Mouse (Mus musculus) midbrain, embryonic 16.5 days (tissue): Measurements from ENCODE around the gene Sh3tc1. TPM values are rescaled to one million over a fixed set of nuclear protein-coding genes. Genes with fewer than 3 reads are reported as not detected.
A peak's percentile ranks its signal among the peaks of the same experiment; 100 is the strongest.

Experiments
- ATAC-seq: fragments of 200-750 bp; cut with Nextera tagmentation; 2 replicates; pipeline ENCODE4 v1.8.0; 2017; ENCODE audit warnings: moderate TSS enrichment
- H3K27ac ChIP-seq: fragments of 300-500 bp; sonication (generic); 2 replicates; pipeline ENCODE4 v1.5.1; 2014; ENCODE audit warnings: mild to moderate bottlenecking, low read length, mixed read lengths
- H3K27me3 ChIP-seq: fragments of 300-500 bp; sonication (generic); 2 replicates; pipeline ENCODE4 v1.6.1; 2014; ENCODE audit warnings: low read depth, low read length, mixed read lengths; ENCODE audit not compliant: control insufficient read depth, insufficient read depth
- H3K36me3 ChIP-seq: fragments of 300-500 bp; sonication (generic); 2 replicates; pipeline ENCODE4 v1.6.1; 2014; ENCODE audit warnings: mild to moderate bottlenecking, low read length, moderate library complexity, mixed read lengths; ENCODE audit not compliant: control insufficient read depth, insufficient read depth
- H3K4me1 ChIP-seq: fragments of 300-500 bp; sonication (generic); 2 replicates; pipeline ENCODE4 v1.6.1; 2014; ENCODE audit warnings: mild to moderate bottlenecking, low read length, mixed read lengths; ENCODE audit not compliant: control insufficient read depth, insufficient read depth
- H3K4me2 ChIP-seq: fragments of 300-500 bp; sonication (generic); 2 replicates; pipeline ENCODE4 v1.6.1; 2014; ENCODE audit warnings: mild to moderate bottlenecking, low read length, mixed read lengths
- H3K4me3 ChIP-seq: fragments of 300-500 bp; sonication (generic); 2 replicates; pipeline ENCODE4 v1.5.1; 2014; ENCODE audit warnings: low read depth, mild to moderate bottlenecking, low read length, moderate library complexity, mixed read lengths
- H3K9ac ChIP-seq: fragments of 300-500 bp; sonication (generic); 2 replicates; pipeline ENCODE4 v1.6.1; 2014; ENCODE audit warnings: low read depth, low read length, mixed read lengths
- H3K9me3 ChIP-seq: fragments of 300-500 bp; sonication (generic); replicated peaks from 2 replicates; pipeline ENCODE4 v1.6.1; 2014; ENCODE audit warnings: mild to moderate bottlenecking, low read length, mixed read lengths; ENCODE audit not compliant: control insufficient read depth, poor library complexity, severe bottlenecking
- WGBS: fragments of 180-500 bp; shearing (Covaris S2); extraction: QIAGEN DNeasy Blood & Tissue Kit; methylation state at CpG from one replicate; pipeline ENCODE4 v1.1.7; 2014; 5-methylcytosine and 5-hydroxymethylcytosine counted together
- polyA plus RNA-seq: library from polyadenylated mRNA; unstranded; fragments of >200 nt; fragmentation: Nextera tagmentation; extraction: Ambion mirVana; gene quantifications from 2 replicates; pipeline ENCODE4 v1.2.1, GENCODE M21; 2015

Sh3tc1 gene
- polyA plus RNA-seq, 1 experiment from 2014 or later, result 1.8 TPM

GRCm38 (mm10) chr5:35676964-35677363 lies 62.8 kb downstream of the Sh3tc1 start:
- no peaks in the 10 kb centered on the region for H3K9me3 ChIP-seq
- WGBS, result 88% methylated on average over 7 of the region's 7 CpGs
- no peak overlapping the region for H3K27ac ChIP-seq
- H3K4me3 ChIP-seq, result no peak overlapping the region
- no peak for ATAC-seq
- no peak overlapping the region for H3K9ac ChIP-seq
- H3K27me3 ChIP-seq, result peaks cover 32% of the 10 kb centered on the region
- peaks cover 2% of the 10 kb centered on the region; the same call in 1 of the 2 replicates for H3K4me1 ChIP-seq
- H3K4me2 ChIP-seq, result no peak overlapping the region
- no peaks in the 10 kb centered on the region for H3K36me3 ChIP-seq

- Histone ChIP-seq H3K27me3 (peaks cover 19% of the 10 kb centered on the region), H3K9me3 (no peaks in the 10 kb centered on the region), H3K36me3 (no peaks in the 10 kb centered on the region), H3K4me1 (peaks cover 4% of the 10 kb centered on the region; the same call in 1 of the 2 replicates), H3K9ac (no peak overlapping the region), H3K4me2 (no peak overlapping the region), H3K27ac (no peak overlapping the region), H3K4me3 (no peak overlapping the region)
- 68% methylated on average over 4 of the region's 4 CpGs for WGBS
- ATAC-seq, result no peak
Measured at GRCm38 (mm10) chr5:35674081-35674555, 65.7 kb downstream of the Sh3tc1 start.

- H3K36me3 ChIP-seq, result no peaks in the 10 kb centered on the region
- H3K4me3 ChIP-seq, result no peak overlapping the region
- no peaks in the 10 kb centered on the region for H3K9me3 ChIP-seq
- peaks cover 2% of the 10 kb centered on the region; the same call in 1 of the 2 replicates for H3K4me1 ChIP-seq
- peaks cover 9% of the 10 kb centered on the region; the same call in 1 of the 2 replicates for H3K27me3 ChIP-seq
- H3K4me2 ChIP-seq, result no peak overlapping the region
- no peak for ATAC-seq
- H3K27ac ChIP-seq, result no peak overlapping the region
- H3K9ac ChIP-seq, result no peak overlapping the region
- WGBS, result 75% methylated on average over 7 of the region's 7 CpGs
Measured at GRCm38 (mm10) chr5:35673086-35673485, 66.7 kb downstream of the Sh3tc1 start.

GRCm38 (mm10) chr5:35672581-35672980 lies 67.2 kb downstream of the Sh3tc1 start:
- Histone ChIP-seq H3K27ac (no peak overlapping the region), H3K27me3 (peaks cover 4% of the 10 kb centered on the region; the same call in 1 of the 2 replicates), H3K36me3 (no peaks in the 10 kb centered on the region), H3K9me3 (no peaks in the 10 kb centered on the region), H3K4me2 (no peak overlapping the region), H3K4me1 (peaks cover 2% of the 10 kb centered on the region; the same call in 1 of the 2 replicates), H3K4me3 (no peak overlapping the region), H3K9ac (no peak overlapping the region)
- ATAC-seq, result no peak
- WGBS, result 41% methylated on average over 1 of the region's 1 CpGs

- H3K27ac ChIP-seq, result peak overlapping the region; percentile 66; the same call in 1 of the 2 replicates
- no peak overlapping the region for H3K4me2 ChIP-seq
- 69% methylated on average over 9 of the region's 9 CpGs for WGBS
- H3K4me3 ChIP-seq, result no peak overlapping the region
- no peaks in the 10 kb centered on the region for H3K9me3 ChIP-seq
- H3K9ac ChIP-seq, result peak overlapping the region; percentile 1; the same call in 1 of the 2 replicates
- H3K27me3 ChIP-seq, result no peaks in the 10 kb centered on the region
- no peaks in the 10 kb centered on the region for H3K36me3 ChIP-seq
- peaks cover 2% of the 10 kb centered on the region; the same call in 1 of the 2 replicates for H3K4me1 ChIP-seq
- 0 out of 2 replicates have a peak, but pooled peaks have one; percentile 52 for ATAC-seq
Measured at GRCm38 (mm10) chr5:35671474-35671891, 68.3 kb downstream of the Sh3tc1 start.

- H3K9me3 ChIP-seq, result no peaks in the 10 kb centered on the region
- H3K9ac ChIP-seq, result no peak overlapping the region
- H3K27ac ChIP-seq, result no peak overlapping the region
- no peaks in the 10 kb centered on the region for H3K27me3 ChIP-seq
- ATAC-seq, result no peak
- 57% methylated on average over 6 of the region's 6 CpGs for WGBS
- H3K36me3 ChIP-seq, result no peaks in the 10 kb centered on the region
- H3K4me2 ChIP-seq, result no peak overlapping the region
- no peak overlapping the region for H3K4me3 ChIP-seq
- peaks cover 2% of the 10 kb centered on the region; the same call in 1 of the 2 replicates for H3K4me1 ChIP-seq
Measured at GRCm38 (mm10) chr5:35670412-35670801, 69.4 kb downstream of the Sh3tc1 start.

GRCm38 (mm10) chr5:35669747-35670411 lies 69.9 kb downstream of the Sh3tc1 start:
- peaks cover 2% of the 10 kb centered on the region; the same call in 1 of the 2 replicates for H3K4me1 ChIP-seq
- WGBS, result 30% methylated on average over 11 of the region's 11 CpGs
- peak overlapping the region; percentile 14; the same call in 1 of the 2 replicates for H3K9ac ChIP-seq
- no peak overlapping the region for H3K27ac ChIP-seq
- ATAC-seq, result no peak
- no peak overlapping the region for H3K4me3 ChIP-seq
- no peak overlapping the region for H3K4me2 ChIP-seq
- no peaks in the 10 kb centered on the region for H3K36me3 ChIP-seq
- no peaks in the 10 kb centered on the region for H3K9me3 ChIP-seq
- H3K27me3 ChIP-seq, result no peaks in the 10 kb centered on the region

- Histone ChIP-seq H3K4me2 (no peak overlapping the region), H3K36me3 (no peaks in the 10 kb centered on the region), H3K4me3 (no peak overlapping the region), H3K9ac (no peak overlapping the region), H3K4me1 (peaks cover 2% of the 10 kb centered on the region; the same call in 1 of the 2 replicates), H3K9me3 (no peaks in the 10 kb centered on the region), H3K27me3 (no peaks in the 10 kb centered on the region), H3K27ac (no peak overlapping the region)
- no peak for ATAC-seq
- 91% methylated on average over 7 of the region's 7 CpGs for WGBS
Measured at GRCm38 (mm10) chr5:35666152-35666551, 73.6 kb downstream of the Sh3tc1 start.

GRCm38 (mm10) chr5:35662021-35662545 lies 77.7 kb downstream of the Sh3tc1 start:
- Histone ChIP-seq H3K27ac (no peak overlapping the region), H3K4me1 (no peaks in the 10 kb centered on the region)
- WGBS, result 87% methylated on average over 9 of the region's 9 CpGs

More at GRCm38 (mm10) chr5:35662021-35662545, 77.7 kb downstream of the Sh3tc1 start:
- Histone ChIP-seq H3K9ac (no peak overlapping the region), H3K27me3 (no peaks in the 10 kb centered on the region), H3K36me3 (no peaks in the 10 kb centered on the region), H3K4me3 (no peak overlapping the region), H3K9me3 (no peaks in the 10 kb centered on the region), H3K4me2 (no peak overlapping the region)
- no peak for ATAC-seq
